Mouse (Mus musculus): ENCODE results near the gene Peg3. TPM values are rescaled to one million over a fixed set of nuclear protein-coding genes. Genes with fewer than 3 reads are reported as not detected.

Gene Peg3
- polyA plus RNA-seq, 1 experiment from 2014 or later: 26.0 TPM

- peak; percentile 6 for DNase-seq (ENCODE audit: low spot score)
- 0 out of 2 replicates have a peak, but pooled peaks cover 7% of the 10 kb centered on the region for H3K36me3 ChIP-seq (ENCODE audit: control insufficient read depth, insufficient read depth, low read length)
Measured at GRCm38 (mm10) chr7:6707416-6708015, 22.7 kb downstream of the Peg3 start.

GRCm38 (mm10) chr7:6699230-6699629 is 31.0 kb downstream of the Peg3 start:
- no peak overlapping the region for H3K4me3 ChIP-seq (ENCODE audit: low read depth, low read length)
- no peaks in the 10 kb centered on the region for H3K4me1 ChIP-seq (replicated peaks; ENCODE audit: control insufficient read depth, insufficient read depth)
- H3K36me3 ChIP-seq (ENCODE audit: control insufficient read depth, insufficient read depth, low read length): no peaks in the 10 kb centered on the region
- H3K9ac ChIP-seq (ENCODE audit: low read length): no peak overlapping the region
- TF ChIP-seq EP300 (optimal IDR thresholded peaks at IDR 0.05) (no peak), CTCF (IDR thresholded peaks at IDR 0.05; ENCODE audit: low read depth) (no peak)
- no peaks in the 10 kb centered on the region for H3K9me3 ChIP-seq (ENCODE audit: control insufficient read depth, low read length)
- no peak overlapping the region for H3K27ac ChIP-seq (replicated peaks)
- H3K27me3 ChIP-seq (ENCODE audit: control insufficient read depth, insufficient read depth, low read length): no peaks in the 10 kb centered on the region
- no peak for DNase-seq (ENCODE audit: low spot score)
- H3K4me2 ChIP-seq (replicated peaks; ENCODE audit: low read depth): no peak overlapping the region
- WGBS: 55% methylated on average over 3 of the region's 3 CpGs
- ATAC-seq (ENCODE audit: low FRiP score, low TSS enrichment): no peak

More at GRCm38 (mm10) chr7:6707416-6708015, 22.7 kb downstream of the Peg3 start:
- no peak for ATAC-seq (ENCODE audit: low FRiP score, low TSS enrichment)
- Histone ChIP-seq H3K27ac (replicated peaks) (no peak overlapping the region), H3K9ac (ENCODE audit: low read length) (no peak overlapping the region), H3K27me3 (ENCODE audit: control insufficient read depth, insufficient read depth, low read length) (no peaks in the 10 kb centered on the region), H3K9me3 (ENCODE audit: control insufficient read depth, low read length) (no peaks in the 10 kb centered on the region), H3K4me1 (replicated peaks; ENCODE audit: control insufficient read depth, insufficient read depth) (no peaks in the 10 kb centered on the region), H3K4me3 (ENCODE audit: low read depth, low read length) (no peak overlapping the region), H3K4me2 (replicated peaks; ENCODE audit: low read depth) (no peak overlapping the region)
- 92% methylated on average over 23 of the region's 23 CpGs for WGBS
- TF ChIP-seq EP300 (optimal IDR thresholded peaks at IDR 0.05) (no peak), CTCF (IDR thresholded peaks at IDR 0.05; ENCODE audit: low read depth) (no peak)

GRCm38 (mm10) chr7:6696241-6697045 is 33.8 kb downstream of the Peg3 start, which contains the start of gene Zim1:
Zim1 (minus strand) TSS chr7:6696450.
- Histone ChIP-seq H3K9me3 (ENCODE audit: control insufficient read depth, low read length) (no peaks in the 10 kb centered on the region), H3K4me1 (replicated peaks; ENCODE audit: control insufficient read depth, insufficient read depth) (no peaks in the 10 kb centered on the region), H3K27me3 (ENCODE audit: control insufficient read depth, insufficient read depth, low read length) (no peaks in the 10 kb centered on the region), H3K27ac (replicated peaks) (no peak within 1 kb of the TSS), H3K36me3 (ENCODE audit: control insufficient read depth, insufficient read depth, low read length) (no peaks in the 10 kb centered on the region), H3K4me3 (ENCODE audit: low read depth, low read length) (peak within 1 kb of the TSS; percentile 43), H3K4me2 (replicated peaks; ENCODE audit: low read depth) (peak within 1 kb of the TSS; percentile 60), H3K9ac (ENCODE audit: low read length) (peak within 1 kb of the TSS; percentile 51; the same call in 1 of the 2 replicates)
- ATAC-seq (ENCODE audit: low FRiP score, low TSS enrichment) (peak; percentile 100), DNase-seq (ENCODE audit: low spot score) (peak; percentile 88)
- 8% methylated on average over 32 of the region's 32 CpGs for WGBS
- TF ChIP-seq CTCF (IDR thresholded peaks at IDR 0.05; ENCODE audit: low read depth) (peak; percentile 67), EP300 (optimal IDR thresholded peaks at IDR 0.05) (no peak)

GRCm38 (mm10) chr7:6685511-6685910 is 44.7 kb downstream of the Peg3 start:
- no peaks in the 10 kb centered on the region for H3K36me3 ChIP-seq (ENCODE audit: control insufficient read depth, insufficient read depth, low read length)
- H3K9me3 ChIP-seq (ENCODE audit: control insufficient read depth, low read length): no peaks in the 10 kb centered on the region
- ATAC-seq (ENCODE audit: low FRiP score, low TSS enrichment) (no peak), DNase-seq (ENCODE audit: low spot score) (no peak)
- H3K4me2 ChIP-seq (replicated peaks; ENCODE audit: low read depth): no peak overlapping the region
- H3K4me3 ChIP-seq (ENCODE audit: low read depth, low read length): no peak overlapping the region
- no peaks in the 10 kb centered on the region for H3K4me1 ChIP-seq (replicated peaks; ENCODE audit: control insufficient read depth, insufficient read depth)
- no peak overlapping the region for H3K9ac ChIP-seq (ENCODE audit: low read length)
- no peaks in the 10 kb centered on the region for H3K27me3 ChIP-seq (ENCODE audit: control insufficient read depth, insufficient read depth, low read length)
- WGBS: 93% methylated on average over 6 of the region's 6 CpGs
- no peak overlapping the region for H3K27ac ChIP-seq (replicated peaks)
- no peak for TF ChIP-seq EP300 (optimal IDR thresholded peaks at IDR 0.05)
- TF ChIP-seq CTCF (IDR thresholded peaks at IDR 0.05; ENCODE audit: low read depth): no peak

- ATAC-seq (ENCODE audit: low FRiP score, low TSS enrichment) (no peak), DNase-seq (ENCODE audit: low spot score) (no peak)
- H3K4me3 ChIP-seq (ENCODE audit: low read depth, low read length): no peak overlapping the region
- H3K4me1 ChIP-seq (replicated peaks; ENCODE audit: control insufficient read depth, insufficient read depth): no peaks in the 10 kb centered on the region
- no peaks in the 10 kb centered on the region for H3K9me3 ChIP-seq (ENCODE audit: control insufficient read depth, low read length)
- H3K36me3 ChIP-seq (ENCODE audit: control insufficient read depth, insufficient read depth, low read length): no peaks in the 10 kb centered on the region
- TF ChIP-seq EP300 (optimal IDR thresholded peaks at IDR 0.05) (no peak), CTCF (IDR thresholded peaks at IDR 0.05; ENCODE audit: low read depth) (no peak)
- H3K27me3 ChIP-seq (ENCODE audit: control insufficient read depth, insufficient read depth, low read length): no peaks in the 10 kb centered on the region
- no peak overlapping the region for H3K9ac ChIP-seq (ENCODE audit: low read length)
- no peak overlapping the region for H3K27ac ChIP-seq (replicated peaks)
- no peak overlapping the region for H3K4me2 ChIP-seq (replicated peaks; ENCODE audit: low read depth)
- 63% methylated on average over 3 of the region's 3 CpGs for WGBS
Measured at GRCm38 (mm10) chr7:6666726-6667125, 63.5 kb downstream of the Peg3 start.

GRCm38 (mm10) chr7:6663430-6663829 is 66.8 kb downstream of the Peg3 start:
- Histone ChIP-seq H3K9me3 (ENCODE audit: control insufficient read depth, low read length) (no peaks in the 10 kb centered on the region), H3K4me1 (replicated peaks; ENCODE audit: control insufficient read depth, insufficient read depth) (no peaks in the 10 kb centered on the region), H3K27ac (replicated peaks) (no peak overlapping the region), H3K4me2 (replicated peaks; ENCODE audit: low read depth) (no peak overlapping the region), H3K4me3 (ENCODE audit: low read depth, low read length) (no peak overlapping the region), H3K27me3 (ENCODE audit: control insufficient read depth, insufficient read depth, low read length) (no peaks in the 10 kb centered on the region), H3K36me3 (ENCODE audit: control insufficient read depth, insufficient read depth, low read length) (no peaks in the 10 kb centered on the region), H3K9ac (ENCODE audit: low read length) (no peak overlapping the region)
- no peak for TF ChIP-seq EP300 (optimal IDR thresholded peaks at IDR 0.05)
- no peak for TF ChIP-seq CTCF (IDR thresholded peaks at IDR 0.05; ENCODE audit: low read depth)
- 57% methylated on average over 7 of the region's 7 CpGs for WGBS
- ATAC-seq (ENCODE audit: low FRiP score, low TSS enrichment) (no peak), DNase-seq (ENCODE audit: low spot score) (no peak)
